Comparison of ENCODE assay signal across 9 mouse cellular contexts in the genomic region with DNA sequence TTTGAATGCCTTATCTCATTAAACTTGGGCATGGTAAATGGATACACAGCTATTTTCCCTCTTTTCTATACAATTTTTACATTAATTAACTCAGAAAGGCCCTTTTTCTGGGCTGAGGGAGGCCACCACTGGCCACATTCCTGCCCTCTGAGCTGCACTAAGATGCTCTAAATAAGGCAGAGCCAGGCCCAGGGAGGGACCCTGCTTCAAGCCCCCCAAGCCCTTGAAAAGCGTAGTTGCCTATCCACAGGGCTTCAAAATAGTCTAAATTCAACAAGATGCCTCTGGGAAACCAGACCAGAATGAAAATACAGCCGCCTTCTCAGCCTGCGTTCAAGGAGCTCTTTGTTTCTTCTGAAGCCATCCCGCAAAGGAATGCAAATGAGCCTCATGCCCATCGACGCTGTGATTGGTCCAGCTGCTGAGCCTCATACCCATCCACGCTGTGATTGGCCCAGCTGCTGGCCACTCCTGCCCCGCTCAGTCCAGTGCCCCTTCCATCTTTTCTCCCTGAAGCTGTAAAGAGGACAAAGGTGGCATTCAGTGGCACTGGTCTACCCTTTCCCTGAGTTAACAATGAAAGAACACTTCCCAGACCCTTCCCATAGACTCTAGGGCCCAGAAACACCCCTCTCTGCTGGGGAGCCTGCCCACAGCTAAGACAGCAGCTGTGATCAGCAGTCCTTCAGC. TPM values are rescaled to one million over a fixed set of nuclear protein-coding genes. Genes with fewer than 3 reads are reported as not detected.
DNase-seq lines count a peak whose midpoint lies in the region; ATAC-seq lines count a peak whose summit lies in the region.
"Had no signal": no experiment of that assay in that cellular context is flagged by ENCODE, and none has a peak within 500 bp of the region (broad histone marks: within the 10 kb centered on the region; RNA-seq: fewer than 3 reads in every experiment).

No protein-coding gene starts in this region.

- ATAC-seq in limb, embryonic 13.5 days (ENCODE audit: low FRiP score, low read depth), result 0 out of 2 replicates have a peak, but pooled peaks have one; percentile 36

- H3K4me3 ChIP-seq in limb, embryonic 13.5 days, result no peak overlapping the region

- H3K4me2 ChIP-seq in limb, embryonic 13.5 days (replicated peaks), result no peak overlapping the region

- H3K27me3 ChIP-seq in limb, embryonic 13.5 days, result no peaks in the 10 kb centered on the region

- H3K36me3 ChIP-seq in limb, embryonic 13.5 days, result no peaks in the 10 kb centered on the region

- 70% methylated on average over 8 of the region's 8 CpGs for WGBS in limb, embryonic 13.5 days

- no peak overlapping the region for H3K27ac ChIP-seq in limb, embryonic 13.5 days

- no peaks in the 10 kb centered on the region for H3K9me3 ChIP-seq in limb, embryonic 13.5 days
- H3K9me3 ChIP-seq: G1E had no signal

- H3K9ac ChIP-seq in limb, embryonic 13.5 days, result no peak overlapping the region

- peak; percentile 25 for DNase-seq in retina, postnatal 1 day
- DNase-seq in retina, embryonic 14.5 days (ENCODE audit: low spot score), result no peak
- peak; percentile 62 to 69 for DNase-seq in frontal cortex, adult 2 months (ENCODE audit: extremely low spot score in 1 of 2, low spot score in 1 of 2)
- peak; percentile 44 for DNase-seq in right cerebral cortex, postnatal 14 days
- DNase-seq in gastrocnemius, adult 8-10 months (ENCODE audit: low spot score in 2 of 2), result no peak
- no peak for DNase-seq in heart, adult 11 months
- no peak for DNase-seq in heart, adult 9 months (ENCODE audit: low spot score in 2 of 2)

- H3K4me1 ChIP-seq in limb, embryonic 13.5 days, result no peaks in the 10 kb centered on the region

RNA-seq across cellular contexts. Expression of a gene that starts 24.4 kb away (rescaled TPM):
- polyA plus RNA-seq in frontal cortex, adult 2 months (2012; rRNA removed), result 25.3 and 25.9 TPM in 2 replicates
- polyA plus RNA-seq in limb, embryonic 13.5 days (2015; fragmentation: Nextera tagmentation; extraction: Ambion mirVana), result 4.1 and 4.5 TPM in 2 replicates
- total RNA-seq in gastrocnemius, adult 8-10 months (2022), result 10 to 100 TPM; 16.1 to 25.1 (median 18.9) TPM

RNA-seq across cellular contexts. Expression of a gene that starts 35.5 kb away (rescaled TPM):
- 61.2 TPM in 2 replicates for polyA plus RNA-seq in frontal cortex, adult 2 months (2012; rRNA removed)
- polyA plus RNA-seq in limb, embryonic 13.5 days (2015; fragmentation: Nextera tagmentation; extraction: Ambion mirVana), result 28.4 and 30.9 TPM in 2 replicates
- total RNA-seq in gastrocnemius, adult 8-10 months (2022), result 10 to 100 TPM; 17.2 to 19.3 (median 18.1) TPM

RNA-seq across cellular contexts. Expression of a gene that starts 45.3 kb away (rescaled TPM):
- 0.15 and 0.16 TPM in 2 replicates for polyA plus RNA-seq in frontal cortex, adult 2 months (2012; rRNA removed)
- 0.04 TPM in 1 of 2 replicates, not detected in the other for polyA plus RNA-seq in limb, embryonic 13.5 days (2015; fragmentation: Nextera tagmentation; extraction: Ambion mirVana)
- not detected for total RNA-seq in gastrocnemius, adult 8-10 months (2022)
- polyA plus RNA-seq: G1E had no signal

Comparison
In these comparisons a context has a peak if more than half of its experiments do, and no peak if none do; other contexts are left out.
1. DNase-seq: peak in retina, postnatal 1 day (single experiment), frontal cortex, adult 2 months (2 of 2) and right cerebral cortex, postnatal 14 days (single experiment); none in retina, embryonic 14.5 days (single experiment), gastrocnemius, adult 8-10 months (0 of 2), heart, adult 11 months (single experiment) and heart, adult 9 months (0 of 2).